Mouse (Mus musculus) monocyte, adult 2 months (primary cell): ENCODE data around the gene BC051142.

Experiments used
- DNase-seq, 2 experiments: peaks; one replicate each; pipeline ENCODE4 v3.0.0; 2022; ENCODE audit warnings: low spot score in 2 of 2, low read depth in 1 of 2

Gene BC051142

GRCm38 (mm10) chr17:34507591-34507990, 109.0 kb downstream of the BC051142 start:
- no peak for DNase-seq
